Mouse (Mus musculus) right cerebral cortex, postnatal 36 days (tissue): ENCODE results near the gene Wbp2.
"Not testable (repeated sequence)": the region's sequence is repeated elsewhere in the genome, so short reads cannot be mapped to it uniquely, and the experiment has no call there.

Source experiments
- DNase-seq, 2 experiments: peaks; one replicate each; pipeline ENCODE4 v3.0.0; 2022; ENCODE audit warnings: low spot score in 2 of 2, mixed read lengths in 1 of 2

Gene Wbp2

DNA sequence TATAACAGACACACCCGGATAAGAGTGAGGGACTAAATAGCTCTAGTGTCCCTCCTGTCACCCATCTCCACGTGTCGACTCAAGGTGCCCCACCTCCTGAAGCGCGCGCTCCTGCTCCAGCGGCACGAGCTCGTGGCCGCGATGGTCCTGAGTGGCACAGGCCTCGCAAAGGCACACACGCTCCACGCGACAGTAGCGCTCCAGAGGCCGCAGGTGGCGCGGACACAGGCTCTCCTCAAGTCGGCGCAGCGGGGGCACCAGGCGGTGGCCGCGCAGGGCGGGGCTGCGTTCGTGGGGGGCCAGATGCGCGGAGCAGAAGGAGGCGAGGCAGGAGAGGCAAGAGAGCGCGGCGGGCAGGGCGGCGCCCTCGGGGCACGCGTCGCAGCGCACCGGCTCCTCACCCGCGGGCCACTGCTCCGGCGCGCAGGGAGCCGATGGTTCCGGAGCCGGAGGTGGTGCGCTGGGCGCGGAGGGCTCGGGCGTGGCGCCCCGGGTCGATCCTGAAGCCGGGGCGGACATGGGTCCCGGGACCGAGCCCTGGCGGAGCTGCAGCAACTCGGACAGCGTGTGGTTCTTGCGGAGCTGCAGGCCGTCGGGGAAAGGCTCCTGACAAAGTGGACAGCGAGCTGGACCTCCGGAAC is 22.8 kb upstream of the Wbp2 start:
- DNase-seq: no peak

DNA sequence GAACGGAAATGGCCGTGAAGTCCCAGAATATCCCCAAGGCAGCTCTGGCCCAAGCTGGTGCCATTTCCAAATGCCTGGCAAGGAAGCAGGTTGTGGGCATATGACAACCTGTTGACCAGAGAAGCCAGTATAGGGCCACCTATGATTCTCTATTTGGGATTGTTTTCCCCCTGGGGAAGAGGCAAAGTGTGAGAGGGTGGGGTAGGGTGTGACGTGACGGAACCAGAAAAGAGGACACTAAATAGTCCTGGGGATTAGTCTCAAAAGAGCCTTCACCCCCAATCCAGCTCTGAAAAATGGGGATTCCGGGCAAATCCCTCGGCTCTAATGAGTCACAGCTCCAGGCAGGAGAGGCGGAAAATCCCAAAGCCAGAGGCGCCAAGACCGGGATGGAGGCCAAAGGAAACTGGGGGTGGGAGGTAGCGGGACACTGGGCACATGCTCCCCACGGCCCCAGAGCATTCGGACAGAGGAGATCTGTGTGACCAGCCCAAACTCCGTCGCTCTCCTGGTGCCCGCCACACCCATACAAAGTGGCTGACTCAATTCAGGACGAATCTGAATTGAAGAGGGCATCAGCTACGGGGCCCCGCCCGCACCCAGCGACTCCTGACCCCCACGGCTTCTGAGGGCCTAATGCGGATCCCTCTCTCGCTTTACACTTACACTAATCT is 21.8 kb upstream of the Wbp2 start:
- DNase-seq: no peak

DNA sequence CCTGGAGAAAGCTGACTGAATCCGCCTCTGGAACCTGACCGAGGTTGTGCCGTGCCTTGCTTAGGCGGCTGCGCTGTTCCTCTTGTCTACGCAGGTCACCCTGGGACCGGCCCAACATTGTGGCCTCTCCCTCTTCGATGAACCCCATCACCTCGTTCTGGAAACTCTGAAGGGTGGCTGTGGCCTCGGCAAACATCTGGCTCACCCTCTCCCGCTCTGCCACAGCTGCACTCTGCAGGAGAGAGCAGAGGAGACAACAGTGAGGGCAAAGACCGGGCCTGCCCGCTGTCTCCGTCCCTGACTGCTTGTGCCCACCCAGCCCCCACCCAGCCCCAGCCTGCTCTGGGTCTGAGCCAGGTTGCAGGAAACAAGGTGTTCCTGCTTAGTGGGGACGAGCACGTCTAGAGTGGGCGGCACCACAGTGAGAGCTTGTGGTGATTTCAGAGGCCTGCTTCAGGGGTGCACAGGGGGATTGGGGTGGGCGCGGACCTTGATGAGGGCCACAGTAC is 21.0 kb upstream of the Wbp2 start:
- DNase-seq: no peak

DNA sequence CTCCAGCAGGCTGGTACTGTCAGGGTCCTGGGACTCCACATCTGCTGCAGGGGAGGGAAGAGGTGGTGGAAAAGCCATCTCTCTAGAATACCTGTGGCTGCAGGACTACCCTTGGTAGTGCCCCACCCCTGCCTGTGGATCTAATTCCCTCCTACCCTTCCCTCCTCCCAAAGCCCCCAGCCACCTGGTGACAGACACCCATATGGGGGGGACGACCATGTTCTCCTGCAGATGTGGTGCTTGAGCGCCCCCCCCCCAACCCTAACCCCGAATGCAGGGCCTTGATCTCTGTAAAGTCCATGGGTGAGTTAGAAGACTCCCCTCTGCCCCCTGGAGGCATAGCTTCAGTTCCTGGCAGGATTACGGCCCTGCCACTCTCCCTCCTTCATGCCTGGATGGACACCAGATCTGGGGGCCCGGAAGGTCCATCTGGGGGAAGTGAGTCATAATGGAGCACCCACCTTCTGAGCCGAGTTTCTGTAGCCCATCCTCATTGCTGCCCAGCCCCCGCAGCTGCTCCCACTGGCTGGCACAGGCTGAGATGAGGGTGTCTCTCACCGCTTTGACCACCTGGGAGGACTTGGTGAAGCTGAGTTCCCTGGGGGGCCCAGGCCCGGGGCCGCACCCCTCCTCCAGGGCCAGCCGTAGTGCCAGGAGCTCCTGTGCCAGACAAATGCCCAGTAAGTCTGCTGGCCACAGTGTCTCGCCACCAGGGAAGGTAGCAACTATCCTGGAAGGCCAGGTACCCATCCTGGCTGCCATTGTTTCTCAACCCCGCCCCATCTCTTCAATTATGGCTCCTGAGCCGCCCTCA is 20.4 kb upstream of the Wbp2 start:
- DNase-seq: no peak

GRCm38 (mm10) chr11:116106154-116106962 is 19.6 kb upstream of the Wbp2 start:
- no peak for DNase-seq

GRCm38 (mm10) chr11:116105065-116105464 is 18.3 kb upstream of the Wbp2 start:
- DNase-seq: no peak

GRCm38 (mm10) chr11:116104006-116104646 is 17.3 kb upstream of the Wbp2 start:
- no peak for DNase-seq

DNA sequence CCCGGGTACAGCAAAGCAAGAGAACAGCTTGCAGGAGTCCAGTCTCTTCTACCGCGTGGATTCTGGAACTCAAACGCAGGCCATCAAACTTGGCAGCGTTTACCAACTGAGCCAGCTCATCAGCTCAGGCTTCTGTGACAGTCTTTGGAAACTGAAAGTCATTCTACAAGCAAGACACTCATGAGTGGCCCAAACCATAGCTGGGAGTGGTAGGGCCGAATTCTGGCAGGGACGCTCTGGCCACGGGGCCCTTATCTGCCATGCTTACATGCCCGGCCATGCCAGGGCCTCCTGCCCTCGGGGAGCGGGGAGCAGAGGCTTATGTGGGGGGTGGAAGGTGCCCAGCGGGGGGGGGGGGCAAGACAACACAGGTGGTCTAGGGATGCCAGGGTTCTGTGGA is 16.8 kb upstream of the Wbp2 start:
- no peak for DNase-seq

DNA sequence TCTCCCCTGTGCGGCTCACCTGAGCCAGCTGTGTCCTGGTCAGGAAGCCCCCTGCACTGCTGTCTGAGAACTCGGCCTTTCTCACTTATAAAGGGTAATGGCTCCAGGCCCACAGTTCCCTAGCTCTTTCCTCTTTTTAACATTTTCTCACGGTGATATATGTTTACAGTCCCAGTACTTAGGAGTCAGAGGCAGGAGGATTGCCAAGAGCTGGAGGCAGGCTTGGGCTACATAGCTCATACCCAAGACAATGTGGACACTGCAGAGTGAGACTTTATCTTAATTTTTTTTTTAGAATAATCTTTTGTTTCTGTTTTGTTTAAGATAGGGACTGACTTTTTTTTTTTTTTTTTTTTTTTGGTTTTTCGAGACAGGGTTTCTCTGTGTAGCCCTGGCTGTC is 15.7 kb upstream of the Wbp2 start:
- no peak for DNase-seq

- no peak for DNase-seq
These were observed 15.2 kb upstream of the Wbp2 start for GRCm38 (mm10) chr11:116101931-116102381.

GRCm38 (mm10) chr11:116100839-116101238 is 14.0 kb upstream of the Wbp2 start:
- no peak for DNase-seq

- DNase-seq: no peak
These were observed 13.6 kb upstream of the Wbp2 start for GRCm38 (mm10) chr11:116100385-116100784.

DNA sequence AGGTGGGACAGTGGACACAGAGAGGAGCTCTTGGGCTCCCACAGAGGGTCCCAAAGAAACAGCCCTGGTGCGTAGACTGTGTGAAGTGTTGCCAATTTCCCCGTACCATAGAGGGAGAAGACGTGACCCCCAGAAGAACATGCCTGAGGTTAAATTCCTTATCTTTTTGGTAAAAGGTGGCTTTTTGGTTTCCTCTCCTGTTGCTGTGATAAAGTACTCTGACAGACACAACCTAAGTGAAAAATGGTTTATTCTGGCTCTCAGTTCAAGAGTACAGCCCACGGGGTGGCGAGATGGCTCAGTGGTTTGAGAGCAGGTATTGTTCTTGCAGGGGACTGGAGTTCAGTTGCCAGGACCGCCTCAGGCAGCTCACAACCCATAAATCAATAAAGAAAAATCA is 12.7 kb upstream of the Wbp2 start:
- DNase-seq: no peak

- DNase-seq: no peak
These were observed 12.1 kb upstream of the Wbp2 start for GRCm38 (mm10) chr11:116098711-116099460.

DNA sequence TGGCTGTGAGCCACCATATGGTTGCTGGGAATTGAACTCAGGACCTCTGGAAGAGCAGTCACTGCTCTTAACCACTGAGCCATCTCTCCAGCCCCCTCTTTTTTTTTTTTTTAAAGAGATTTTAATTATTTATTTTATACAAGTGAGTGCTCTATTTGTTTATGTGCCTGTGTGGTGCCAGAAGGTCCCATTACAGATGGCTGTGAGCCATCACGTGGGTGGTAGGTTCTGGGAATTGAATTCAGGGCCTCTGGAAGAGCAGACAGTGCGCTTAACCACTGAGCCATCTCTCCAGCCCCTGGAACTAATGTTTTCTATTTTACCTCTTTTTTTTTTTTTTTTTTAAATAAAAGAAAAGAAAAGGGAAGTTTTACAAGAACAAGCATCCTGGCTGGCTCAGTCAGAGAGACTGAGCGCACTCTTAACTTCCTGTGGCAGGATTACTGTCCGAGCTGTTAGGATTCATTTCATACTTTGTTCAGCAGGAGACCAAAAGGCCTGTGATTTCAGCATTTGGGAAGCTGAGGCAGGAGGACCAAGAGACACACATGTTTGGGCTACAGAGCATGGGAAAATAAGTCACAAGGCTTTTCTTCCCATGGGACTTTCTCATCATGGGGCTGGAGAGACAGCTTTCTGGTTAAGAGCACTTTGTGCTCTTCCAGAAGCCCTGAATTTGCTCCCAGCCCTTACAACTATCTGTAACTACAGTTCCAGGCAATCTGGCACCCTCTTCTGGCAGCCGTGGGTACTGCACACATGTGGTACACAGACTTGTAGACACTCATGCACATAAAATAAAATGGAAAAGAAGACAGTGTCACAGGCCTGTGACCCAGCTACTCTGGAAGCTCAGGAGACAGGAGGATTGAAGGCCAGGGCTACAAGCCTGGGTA is 9.7 kb upstream of the Wbp2 start:
- no peak for DNase-seq

DNA sequence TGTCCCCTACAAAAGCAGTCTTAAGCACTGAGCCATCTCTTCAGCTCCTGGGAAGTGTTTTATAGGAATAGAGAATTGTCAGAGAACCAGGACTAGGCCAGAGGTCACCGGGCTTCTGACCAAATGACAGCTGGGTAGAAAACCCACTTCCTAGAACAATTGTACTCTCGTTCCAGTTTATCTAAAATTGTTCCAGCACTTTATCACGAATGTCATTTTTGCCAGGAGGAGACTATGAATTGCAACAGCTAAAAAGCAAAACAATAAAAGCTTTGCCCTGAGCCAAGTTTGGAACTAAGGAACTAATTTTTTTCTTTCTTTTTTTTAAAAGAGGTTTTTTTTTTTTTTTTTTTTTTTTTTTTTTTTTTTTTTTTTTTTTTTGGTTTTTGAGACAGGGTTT is 8.8 kb upstream of the Wbp2 start:
- DNase-seq: no peak

DNA sequence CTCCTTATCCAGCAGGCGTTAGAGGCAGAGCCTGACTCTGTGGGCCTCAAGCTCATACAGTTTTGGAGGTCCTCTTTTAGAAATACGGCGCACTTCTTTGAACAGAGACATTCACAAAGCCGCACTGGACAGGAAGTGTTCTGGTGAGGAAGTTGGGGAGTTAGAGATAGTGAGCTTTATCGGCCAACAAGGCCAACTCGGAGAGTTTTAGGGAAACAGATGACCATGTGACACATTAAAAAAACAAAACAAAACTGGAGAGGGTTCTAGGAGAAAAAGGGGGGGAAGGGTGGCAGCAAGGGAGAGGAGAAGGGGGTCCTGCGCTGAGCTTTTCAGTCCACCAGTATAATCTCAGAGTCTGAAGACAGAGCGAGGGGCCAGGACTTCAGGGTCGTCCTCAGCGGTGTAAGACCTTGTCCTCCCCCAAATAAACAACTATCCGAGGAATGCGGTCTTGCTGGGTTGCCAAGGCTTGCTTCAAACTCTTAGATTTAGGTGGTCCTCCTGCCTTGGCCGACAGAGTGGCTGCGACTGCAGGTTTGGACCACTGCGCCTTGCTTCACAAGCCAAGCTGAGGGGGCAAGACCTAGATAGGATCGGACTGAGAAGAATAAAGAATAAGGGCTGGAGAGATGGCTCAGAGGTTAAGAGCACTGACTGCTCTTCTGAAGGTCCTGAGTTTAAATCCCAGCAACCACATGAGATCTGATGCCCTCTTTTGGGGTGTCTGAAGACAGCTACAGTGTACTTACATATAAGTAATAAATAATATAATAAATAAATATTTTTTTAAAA is 7.2 kb upstream of the Wbp2 start:
- DNase-seq: no peak

DNA sequence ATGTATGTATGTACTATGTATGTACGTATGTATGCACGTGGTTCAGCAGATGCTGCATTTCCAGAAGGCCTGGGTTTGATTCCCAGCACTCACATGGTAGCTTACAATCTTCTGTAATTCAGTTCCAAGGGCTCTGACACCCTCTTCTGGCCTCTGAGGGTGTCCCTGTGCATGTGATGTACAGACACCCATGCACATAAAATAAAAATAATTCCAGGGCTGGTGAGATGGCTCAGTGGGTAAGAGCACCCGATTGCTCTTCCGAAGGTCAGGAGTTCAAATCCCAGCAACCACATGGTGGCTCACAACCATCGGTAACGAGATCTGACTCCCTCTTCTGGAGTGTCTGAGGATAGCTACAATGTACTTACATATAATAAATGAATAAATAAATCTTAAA is 6.2 kb upstream of the Wbp2 start:
- DNase-seq: not testable (repeated sequence)

- no peak for DNase-seq
These were observed 4.8 kb upstream of the Wbp2 start for GRCm38 (mm10) chr11:116091591-116091990.
